Mouse (Mus musculus) thymus, postnatal 14 days (tissue): ENCODE measurements around the gene Ncapd2.
A peak's percentile ranks its signal among the peaks of the same experiment; 100 is the strongest.

Experiments used
- DNase-seq: peaks from one replicate; pipeline ENCODE4 v3.0.0; 2021

Gene Ncapd2

DNA sequence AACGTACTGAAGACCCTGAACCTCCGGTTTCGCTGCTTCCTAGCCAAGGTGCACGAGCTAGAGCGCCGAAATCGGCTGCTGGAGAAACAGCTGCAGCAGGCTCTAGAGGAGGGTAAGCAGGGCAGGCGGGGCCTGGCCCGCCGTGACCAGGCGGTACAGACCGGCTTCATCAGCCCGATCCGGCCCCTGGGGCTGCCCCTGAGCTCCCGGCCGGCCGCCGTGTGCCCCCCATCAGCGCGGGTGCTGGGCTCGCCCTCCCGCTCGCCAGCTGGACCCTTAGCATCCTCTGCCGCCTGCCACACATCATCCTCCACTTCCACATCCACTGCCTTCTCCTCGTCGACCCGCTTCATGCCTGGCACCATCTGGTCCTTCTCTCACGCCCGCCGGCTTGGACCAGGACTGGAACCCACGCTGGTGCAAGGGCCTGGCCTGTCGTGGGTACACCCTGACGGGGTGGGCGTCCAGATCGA is 46.0 kb downstream of the Ncapd2 start:
- no peak for DNase-seq

DNA sequence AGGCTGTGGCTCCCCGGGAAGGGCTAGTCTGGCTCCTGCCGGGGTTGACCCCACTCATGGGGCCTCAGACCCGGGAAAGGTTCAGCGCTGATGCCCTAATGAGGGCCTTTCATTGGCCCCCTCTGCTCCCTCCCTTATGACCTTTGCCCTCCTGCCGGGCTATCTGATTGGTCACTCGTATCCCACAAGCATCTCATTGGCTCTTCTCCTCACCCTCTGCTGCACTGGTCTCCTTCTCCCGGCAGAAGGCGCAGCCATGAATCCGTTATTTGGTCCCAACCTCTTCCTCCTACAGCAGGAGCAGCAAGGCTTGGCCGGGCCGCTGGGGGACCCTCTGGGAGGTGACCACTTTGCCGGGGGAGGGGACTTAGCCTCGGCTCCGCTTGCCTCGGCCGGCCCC is 46.5 kb downstream of the Ncapd2 start, which contains the start of gene Iffo1:
Iffo1 (plus strand) TSS at position 241 of the 400 bp plus-strand sequence.
- DNase-seq = peak; percentile 88

DNA sequence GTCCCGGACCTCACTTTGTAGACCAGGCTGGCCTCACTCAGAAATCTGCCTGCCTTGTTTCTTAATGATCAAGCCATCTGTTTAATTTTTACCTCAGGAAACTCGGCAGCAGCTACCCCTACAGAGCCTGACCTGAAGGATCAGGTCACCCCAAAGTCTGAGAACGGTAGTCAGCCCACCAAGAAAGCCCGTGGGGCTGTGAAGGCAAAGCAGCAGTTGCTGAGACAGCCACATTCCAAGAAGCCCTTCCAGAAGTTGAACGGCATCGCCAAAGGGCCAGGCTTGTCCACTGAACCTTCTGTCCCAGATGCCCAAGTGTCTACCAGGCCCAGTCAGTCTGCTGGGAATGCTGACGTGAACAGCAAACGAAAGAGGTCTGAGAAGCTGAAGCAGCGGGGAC is 47.6 kb downstream of the Ncapd2 start:
- DNase-seq = no peak

DNA sequence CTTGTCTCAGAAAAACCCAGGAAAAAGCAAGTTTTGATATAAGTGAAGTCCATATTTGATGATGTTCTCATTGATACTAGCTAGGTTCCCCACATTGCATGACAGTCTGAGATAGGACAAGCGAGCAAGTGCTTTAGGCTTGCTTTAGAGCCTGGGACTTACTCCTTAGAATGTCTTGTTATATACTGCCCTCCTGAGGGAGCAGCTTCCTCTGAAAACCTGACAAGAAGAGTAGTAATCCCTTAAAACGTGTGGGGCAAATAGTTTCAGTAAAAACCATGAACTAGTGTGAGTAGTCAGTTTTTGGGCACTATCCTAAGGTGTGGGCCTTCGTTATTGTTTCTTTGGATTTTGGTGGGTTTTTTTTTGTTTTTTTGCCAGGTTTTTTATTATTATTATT is 48.4 kb downstream of the Ncapd2 start:
- no peak for DNase-seq

DNA sequence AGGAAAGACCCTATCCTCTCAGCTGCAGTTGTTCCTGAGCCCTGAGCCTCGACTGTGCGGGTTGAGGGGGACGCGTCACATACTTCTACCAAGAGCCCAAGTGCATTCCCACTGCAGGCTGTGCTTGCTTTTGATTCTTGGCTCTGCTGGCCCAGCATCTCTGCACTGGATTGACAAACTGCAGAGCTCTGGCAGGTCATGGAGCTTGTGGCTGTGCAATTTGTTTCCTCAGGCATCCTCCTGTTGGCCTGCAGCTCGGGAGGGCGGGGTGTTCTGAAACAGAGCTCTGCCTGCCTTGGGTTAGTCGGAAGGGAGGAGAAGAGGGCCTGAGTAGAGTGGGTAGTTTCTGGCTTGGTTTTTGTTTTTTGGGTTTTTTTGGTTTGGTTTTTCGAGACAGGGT is 49.1 kb downstream of the Ncapd2 start:
- no peak for DNase-seq

DNA sequence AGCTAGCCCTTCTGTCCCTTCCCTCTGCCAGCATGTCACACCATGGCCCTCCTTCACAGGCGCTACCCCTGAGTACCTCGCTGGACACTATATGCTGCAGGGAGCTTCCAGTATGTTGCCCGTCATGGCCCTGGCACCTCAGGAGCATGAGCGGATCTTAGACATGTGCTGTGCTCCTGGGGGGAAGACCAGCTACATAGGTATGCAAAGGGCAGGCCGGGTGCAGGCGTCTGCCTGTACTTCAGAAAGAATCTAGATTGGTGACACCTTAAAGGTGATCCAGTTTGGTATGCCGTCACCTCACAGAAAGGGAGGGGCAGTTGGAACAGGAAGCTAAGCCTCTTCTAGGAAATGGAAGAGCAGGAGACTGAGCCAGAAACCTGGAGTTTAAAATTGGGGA is 51.8 kb downstream of the Ncapd2 start:
- DNase-seq = no peak

DNA sequence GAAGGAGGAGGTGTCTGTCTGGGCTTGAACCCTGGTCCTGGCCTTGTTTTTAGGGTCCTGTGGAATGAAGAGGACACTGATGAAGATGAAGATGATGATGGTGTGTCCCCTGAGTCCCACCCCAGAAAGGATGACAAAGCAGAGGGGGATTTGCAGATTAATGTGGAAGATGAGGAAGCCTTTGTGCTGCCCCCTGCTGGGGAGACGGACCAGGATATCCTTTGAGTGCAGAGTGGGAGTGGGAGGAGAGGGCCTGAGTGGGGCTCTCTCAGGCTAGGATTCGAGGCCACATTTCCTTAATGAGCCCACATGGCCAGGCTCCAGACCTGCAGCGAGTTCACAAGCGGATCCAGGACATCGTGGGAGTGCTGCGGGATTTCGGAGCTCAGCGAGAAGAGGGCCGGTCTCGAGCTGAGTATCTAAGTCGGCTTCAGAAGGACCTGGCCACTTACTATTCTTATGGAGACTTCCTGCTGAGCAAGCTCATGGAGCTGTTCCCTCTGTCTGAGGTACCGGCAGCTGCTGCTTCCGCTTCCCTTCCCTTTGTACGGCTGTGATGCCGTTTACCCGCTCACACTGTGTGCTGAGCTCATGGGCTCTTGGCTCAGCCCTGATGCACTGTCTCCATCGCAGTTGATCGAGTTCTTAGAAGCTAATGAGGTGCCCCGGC is 54.4 kb downstream of the Ncapd2 start:
- DNase-seq = peak; percentile 70

DNA sequence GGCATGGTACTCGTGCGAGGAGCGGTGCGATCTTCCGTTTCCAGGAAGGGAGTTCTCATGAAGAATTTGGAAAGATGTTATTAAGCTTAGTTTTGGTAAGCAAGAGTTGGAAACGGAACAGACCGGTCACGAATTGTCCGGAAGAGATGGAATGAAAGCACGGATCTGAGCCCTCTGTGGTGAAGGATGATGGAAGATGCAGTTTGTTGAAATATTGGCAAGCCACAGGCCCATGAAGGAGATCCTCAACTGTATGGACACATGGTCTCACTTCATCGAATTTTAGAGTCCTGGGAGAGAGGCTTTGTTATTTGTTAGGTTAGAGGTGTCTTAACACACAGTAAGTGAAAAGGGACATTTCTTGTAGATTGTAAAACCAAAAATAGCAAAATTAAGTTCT is 59.0 kb downstream of the Ncapd2 start:
- no peak for DNase-seq

DNA sequence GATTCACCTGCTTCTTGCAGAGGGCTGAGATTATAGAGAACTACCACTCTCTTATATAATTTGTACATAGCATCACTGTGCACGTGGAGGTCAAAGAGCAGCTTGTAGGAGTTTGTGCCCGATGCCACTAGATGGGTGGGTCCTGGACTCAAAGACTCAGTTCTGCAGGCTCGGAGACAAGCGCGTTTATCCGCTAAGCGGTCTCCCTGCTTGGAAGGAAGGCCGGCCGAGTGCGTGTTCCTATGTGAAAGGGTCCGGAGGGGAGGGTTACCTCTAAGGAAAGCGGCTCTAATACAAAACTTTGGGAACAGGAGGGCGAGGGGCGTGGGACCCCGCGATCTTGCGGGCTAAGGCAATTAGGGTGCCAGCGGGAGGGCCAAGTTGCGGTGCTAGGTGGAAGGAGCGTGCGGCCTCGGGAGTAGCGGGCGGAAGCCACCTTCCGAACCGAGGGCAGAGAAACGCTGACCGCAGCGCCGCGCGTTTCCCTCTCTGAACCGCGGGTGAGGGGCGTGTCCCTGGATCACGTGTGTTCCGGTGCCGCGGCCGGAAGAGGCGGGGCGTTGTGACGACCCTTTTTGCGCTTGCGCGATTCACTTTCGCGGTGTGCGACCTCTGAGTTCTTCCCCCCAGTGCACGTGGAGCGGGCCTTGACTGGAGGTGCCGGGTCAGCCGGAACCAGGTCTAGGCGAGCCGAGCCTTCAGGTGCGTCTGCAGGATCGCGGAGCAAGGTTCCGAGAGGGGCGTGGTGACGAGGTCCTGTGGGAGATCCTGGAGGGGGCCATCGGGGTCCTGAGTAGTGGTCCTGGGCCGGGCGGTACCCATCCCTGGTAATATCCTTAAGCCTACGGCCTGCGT is 60.0 kb downstream of the Ncapd2 start, which contains the start of gene Nop2:
Nop2 (plus strand) TSS at position 608 of the 855 bp plus-strand sequence.
- DNase-seq = peak; percentile 91

DNA sequence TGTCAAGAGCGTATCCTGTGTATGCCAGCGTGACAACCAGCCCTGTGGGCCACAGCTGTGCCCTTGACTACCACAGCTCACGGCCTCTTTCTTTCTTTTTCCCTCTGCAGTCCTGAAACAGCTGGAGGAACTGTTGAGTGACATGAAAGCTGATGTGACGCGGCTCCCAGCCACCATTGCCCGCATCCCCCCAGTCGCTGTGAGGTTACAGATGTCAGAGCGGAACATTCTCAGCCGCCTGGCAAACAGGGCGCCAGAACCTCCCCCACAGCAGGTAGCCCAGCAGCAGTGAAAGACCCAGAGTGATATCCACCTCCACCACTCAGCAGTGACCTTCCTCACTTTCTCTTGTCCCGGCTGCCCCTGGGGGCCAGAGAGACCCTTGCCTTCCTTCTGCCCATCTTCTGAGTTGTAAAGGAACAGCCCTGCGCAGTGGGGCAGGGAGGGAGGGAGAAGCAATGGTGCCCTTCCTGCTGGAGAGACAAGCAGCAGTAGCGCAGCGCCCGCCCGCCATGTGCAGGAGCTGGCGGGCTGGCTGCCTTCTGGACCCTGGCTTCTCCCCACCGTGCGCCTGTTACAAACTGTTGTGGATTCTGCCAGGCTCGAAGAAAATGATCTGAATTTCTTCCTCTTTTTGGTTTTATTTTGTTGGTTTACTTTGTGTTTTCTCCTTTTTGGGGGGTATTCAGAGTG is 61.6 kb downstream of the Ncapd2 start:
- DNase-seq = peak; percentile 48

DNA sequence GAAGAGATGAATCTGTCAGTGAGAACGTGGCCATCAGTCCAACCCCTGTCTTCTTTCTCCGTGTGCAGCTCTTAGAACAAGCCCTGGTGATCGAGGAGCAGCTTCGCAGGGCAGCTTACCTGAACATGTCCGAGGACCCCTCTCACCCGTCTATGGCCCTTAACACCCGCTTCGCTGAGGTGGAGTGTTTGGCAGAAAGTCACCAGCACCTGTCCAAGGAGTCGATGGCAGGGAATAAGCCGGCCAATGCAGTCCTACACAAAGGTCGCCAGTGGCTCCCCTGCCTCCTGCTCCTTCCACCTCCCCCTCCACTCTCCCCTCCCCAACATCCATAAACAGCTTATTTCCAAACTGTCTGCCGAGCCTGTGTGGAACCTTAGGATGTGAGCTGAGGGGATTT is 62.8 kb downstream of the Ncapd2 start:
- no peak for DNase-seq

DNA sequence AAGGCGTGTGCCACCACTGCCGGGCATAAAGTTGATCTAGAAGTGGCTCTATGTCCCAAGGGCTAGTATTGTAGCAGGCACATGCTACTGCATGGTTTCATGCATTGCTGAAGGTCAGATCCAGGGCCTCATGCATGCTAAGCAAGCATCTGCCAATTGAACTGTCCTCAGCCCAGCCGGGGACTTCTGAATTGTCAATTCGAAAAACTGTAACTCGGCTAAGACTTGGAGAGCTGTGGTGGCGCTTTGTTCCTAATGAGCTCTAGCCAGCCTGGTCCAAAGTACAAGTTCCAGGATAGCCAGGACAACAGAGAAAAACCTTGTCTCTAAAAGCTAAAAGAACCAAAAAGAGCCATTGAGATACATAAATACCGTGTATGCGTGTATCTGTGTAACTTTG is 72.1 kb downstream of the Ncapd2 start:
- no peak for DNase-seq
